Mouse (Mus musculus): ENCODE data around the gene Ttyh1.

GRCm38 (mm10) chr7:4178438-4178837 is 59.2 kb downstream of the Ttyh1 start:
- no peak for TF ChIP-seq CTCF (IDR thresholded peaks at IDR 0.05; ENCODE audit: low read depth, low read length)
- no peak for TF ChIP-seq POLR2A (IDR thresholded peaks at IDR 0.05; ENCODE audit: borderline replicate concordance, low read depth, low read length)
